Mouse (Mus musculus) neural tube, embryonic 15.5 days (tissue): ENCODE results near the gene Vamp9. TPM values are rescaled to one million over a fixed set of nuclear protein-coding genes. Genes with fewer than 3 reads are reported as not detected.

ENCODE experiments used
- ATAC-seq: fragments of 200-750 bp; cut with Nextera tagmentation; 2 replicates; pipeline ENCODE4 v1.8.0; 2017; ENCODE audit warnings: mild to moderate bottlenecking, moderate TSS enrichment, moderate library complexity; ENCODE audit not compliant: low FRiP score
- H3K27ac ChIP-seq: fragments of 300-500 bp; sonication (generic); replicated peaks from 2 replicates; pipeline ENCODE4 v1.5.1; 2015; ENCODE audit warnings: mild to moderate bottlenecking, inconsistent platforms
- H3K27me3 ChIP-seq: fragments of 300-500 bp; sonication (generic); replicated peaks from 2 replicates; pipeline ENCODE4 v1.6.1; 2015; ENCODE audit warnings: inconsistent platforms
- H3K36me3 ChIP-seq: fragments of 300-500 bp; sonication (generic); 2 replicates; pipeline ENCODE4 v1.6.1; 2015; ENCODE audit warnings: inconsistent platforms
- H3K4me1 ChIP-seq: fragments of 300-500 bp; sonication (generic); 2 replicates; pipeline ENCODE4 v1.6.1; 2015; ENCODE audit warnings: inconsistent platforms
- H3K4me2 ChIP-seq: fragments of 300-500 bp; sonication (generic); 2 replicates; pipeline ENCODE4 v1.6.1; 2015; ENCODE audit warnings: inconsistent platforms, mild to moderate bottlenecking, moderate library complexity
- H3K4me3 ChIP-seq: fragments of 300-500 bp; sonication (generic); replicated peaks from 2 replicates; pipeline ENCODE4 v1.5.1; 2015; ENCODE audit warnings: mild to moderate bottlenecking, inconsistent platforms
- H3K9ac ChIP-seq: fragments of 300-500 bp; sonication (generic); replicated peaks from 2 replicates; pipeline ENCODE4 v1.6.1; 2015; ENCODE audit warnings: mild to moderate bottlenecking, inconsistent platforms
- H3K9me3 ChIP-seq: fragments of 300-500 bp; sonication (generic); replicated peaks from 2 replicates; pipeline ENCODE4 v1.6.1; 2016; ENCODE audit warnings: inconsistent platforms
- WGBS: fragments of 180-500 bp; shearing (Covaris S2); methylation state at CpG from one replicate; pipeline ENCODE4 v1.1.7; 2015; ENCODE audit warnings: mixed read lengths; 5-methylcytosine and 5-hydroxymethylcytosine counted together
- polyA plus RNA-seq: library from polyadenylated mRNA; unstranded; fragments of >200 nt; fragmentation: Nextera tagmentation; extraction: Ambion mirVana; gene quantifications from 2 replicates; pipeline ENCODE4 v1.2.1, GENCODE M21; 2015

The Vamp9 gene
- polyA plus RNA-seq, 1 experiment from 2014 or later: 1.4 TPM

GRCm38 (mm10) chr5:99983452-99984061 is 77.5 kb downstream of the Vamp9 start:
- 94% methylated on average over 9 of the region's 9 CpGs for WGBS
- Histone ChIP-seq H3K4me2 (no peak overlapping the region), H3K4me3 (no peak overlapping the region), H3K9ac (no peak overlapping the region), H3K27me3 (no peaks in the 10 kb centered on the region), H3K4me1 (0 out of 2 replicates have a peak, but pooled peaks cover 8% of the 10 kb centered on the region), H3K9me3 (no peaks in the 10 kb centered on the region), H3K36me3 (no peaks in the 10 kb centered on the region), H3K27ac (no peak overlapping the region)
- ATAC-seq: no peak

- H3K36me3 ChIP-seq: no peaks in the 10 kb centered on the region
- H3K4me3 ChIP-seq: no peak overlapping the region
- WGBS: 77% methylated on average over 3 of the region's 3 CpGs
- H3K9ac ChIP-seq: no peak overlapping the region
- no peak for ATAC-seq
- no peaks in the 10 kb centered on the region for H3K4me1 ChIP-seq
- no peak overlapping the region for H3K27ac ChIP-seq
- H3K9me3 ChIP-seq: 0 out of 2 replicates have a peak, but pooled peaks cover 6% of the 10 kb centered on the region
- no peak overlapping the region for H3K4me2 ChIP-seq
- no peaks in the 10 kb centered on the region for H3K27me3 ChIP-seq
Measured at GRCm38 (mm10) chr5:99994166-99994565, 88.1 kb downstream of the Vamp9 start.

GRCm38 (mm10) chr5:99994680-99995079 is 88.6 kb downstream of the Vamp9 start:
- H3K9me3 ChIP-seq: 0 out of 2 replicates have a peak, but pooled peaks cover 6% of the 10 kb centered on the region
- 96% methylated on average over 3 of the region's 3 CpGs for WGBS
- H3K4me1 ChIP-seq: no peaks in the 10 kb centered on the region
- H3K4me2 ChIP-seq: no peak overlapping the region
- H3K9ac ChIP-seq: no peak overlapping the region
- no peak for ATAC-seq
- no peak overlapping the region for H3K4me3 ChIP-seq
- no peak overlapping the region for H3K27ac ChIP-seq
- H3K36me3 ChIP-seq: no peaks in the 10 kb centered on the region
- H3K27me3 ChIP-seq: no peaks in the 10 kb centered on the region

GRCm38 (mm10) chr5:100000048-100000447 is 94.0 kb downstream of the Vamp9 start:
- H3K4me2 ChIP-seq: no peak overlapping the region
- 73% methylated on average over 7 of the region's 7 CpGs for WGBS
- no peak overlapping the region for H3K4me3 ChIP-seq
- H3K27ac ChIP-seq: no peak overlapping the region
- no peaks in the 10 kb centered on the region for H3K36me3 ChIP-seq
- no peaks in the 10 kb centered on the region for H3K27me3 ChIP-seq
- H3K9me3 ChIP-seq: 0 out of 2 replicates have a peak, but pooled peaks cover 6% of the 10 kb centered on the region
- H3K4me1 ChIP-seq: no peaks in the 10 kb centered on the region
- no peak for ATAC-seq
- no peak overlapping the region for H3K9ac ChIP-seq

- Histone ChIP-seq H3K9ac (no peak overlapping the region), H3K36me3 (no peaks in the 10 kb centered on the region), H3K4me3 (no peak overlapping the region), H3K27ac (no peak overlapping the region), H3K4me2 (no peak overlapping the region), H3K9me3 (0 out of 2 replicates have a peak, but pooled peaks cover 6% of the 10 kb centered on the region), H3K4me1 (no peaks in the 10 kb centered on the region), H3K27me3 (no peaks in the 10 kb centered on the region)
- ATAC-seq: no peak
- 53% methylated on average over 8 of the region's 8 CpGs for WGBS
Measured at GRCm38 (mm10) chr5:100000500-100000899, 94.4 kb downstream of the Vamp9 start.

Other genes starting within 250 kb of the Vamp9 start
- gene Rasgef1b, start 177.2 kb upstream of the Vamp9 start, polyA plus RNA-seq: 48.6 and 53.9 TPM in 2 replicates
- gene Hnrnpd, start 72.7 kb downstream of the Vamp9 start, polyA plus RNA-seq: 128 and 147 TPM in 2 replicates
- gene 4930524J08Rik, start 72.8 kb downstream of the Vamp9 start, polyA plus RNA-seq: 2.3 TPM in 2 replicates
- gene Hnrnpdl, start 133.4 kb downstream of the Vamp9 start, polyA plus RNA-seq: 172 and 181 TPM in 2 replicates
- 52.3 and 53.4 TPM in 2 replicates for gene Enoph1, start 133.7 kb downstream of the Vamp9 start, polyA plus RNA-seq